8 mouse cellular contexts compared by ENCODE assay signal in genomic region chr14:32492521-32492920, GRCm38 (mm10). TPM values are rescaled to one million over a fixed set of nuclear protein-coding genes. Genes with fewer than 3 reads are reported as not detected.
A peak's percentile ranks its signal among the peaks of the same experiment; 100 is the strongest.
DNase-seq lines count a peak whose midpoint lies in the region; ATAC-seq lines count a peak whose summit lies in the region.
"Had no signal": no experiment of that assay in that cellular context is flagged by ENCODE, and none has a peak within 500 bp of the region (broad histone marks: within the 10 kb centered on the region; RNA-seq: fewer than 3 reads in every experiment).

No protein-coding gene starts in this region.

- no peak for ATAC-seq in neural tube, embryonic 11.5 days (ENCODE audit: insufficient read depth, low FRiP score, low TSS enrichment)
- peak; percentile 65; the same call in 1 of the 2 replicates for ATAC-seq in common myeloid progenitor, adult 5-6 weeks (replicated peaks; ENCODE audit: low read depth, poor library complexity, severe bottlenecking)
- peak; percentile 65 for ATAC-seq in intestine, embryonic 15.5 days

- H3K27ac ChIP-seq in neural tube, embryonic 11.5 days (ENCODE audit: low read depth, low read length): no peak overlapping the region
- no peak overlapping the region for H3K27ac ChIP-seq in intestine, embryonic 15.5 days

- H3K4me3 ChIP-seq in neural tube, embryonic 11.5 days (ENCODE audit: low read depth, low read length): no peak overlapping the region
- H3K4me3 ChIP-seq in intestine, embryonic 15.5 days (replicated peaks): peak overlapping the region; percentile 9; the same call in 1 of the 2 replicates

- H3K4me1 ChIP-seq in neural tube, embryonic 11.5 days (ENCODE audit: control insufficient read depth, insufficient read depth, low read length): no peaks in the 10 kb centered on the region
- H3K4me1 ChIP-seq in intestine, embryonic 15.5 days (replicated peaks): no peaks in the 10 kb centered on the region

- no peak overlapping the region for H3K4me2 ChIP-seq in neural tube, embryonic 11.5 days (ENCODE audit: low read depth)
- H3K4me2 ChIP-seq in intestine, embryonic 15.5 days (replicated peaks): peak overlapping the region; percentile 49

- no peaks in the 10 kb centered on the region for H3K9me3 ChIP-seq in neural tube, embryonic 11.5 days (ENCODE audit: control insufficient read depth, low read length)
- no peaks in the 10 kb centered on the region for H3K9me3 ChIP-seq in intestine, embryonic 15.5 days

- H3K27me3 ChIP-seq in neural tube, embryonic 11.5 days (ENCODE audit: control insufficient read depth, insufficient read depth, low read length): no peaks in the 10 kb centered on the region
- peaks cover 4% of the 10 kb centered on the region for H3K27me3 ChIP-seq in intestine, embryonic 15.5 days (replicated peaks)

- DNase-seq in neural tube, embryonic 11.5 days (ENCODE audit: low spot score): peak; percentile 28
- no peak for DNase-seq in neural tube, embryonic 10.5 days (ENCODE audit: extremely low spot score, low spot score)
- DNase-seq in naive thymus-derived CD4-positive, alpha-beta T cell, adult 2 months (ENCODE audit: low read depth): peak; percentile 34
- DNase-seq in thymus, postnatal 4 days: no peak
- DNase-seq in layer of hippocampus, postnatal 14 days (ENCODE audit: low spot score in 2 of 2): no peak

- WGBS in neural tube, embryonic 11.5 days: 29% methylated on average over 13 of the region's 13 CpGs
- 13% methylated on average over 13 of the region's 13 CpGs for WGBS in intestine, embryonic 15.5 days

- H3K36me3 ChIP-seq in neural tube, embryonic 11.5 days (ENCODE audit: control insufficient read depth, insufficient read depth, low read length): no peaks in the 10 kb centered on the region
- no peaks in the 10 kb centered on the region for H3K36me3 ChIP-seq in intestine, embryonic 15.5 days

- no peak overlapping the region; the same call in 1 of the 2 replicates for H3K9ac ChIP-seq in neural tube, embryonic 11.5 days (ENCODE audit: low read length)
- H3K9ac ChIP-seq in intestine, embryonic 15.5 days: no peak overlapping the region

RNA-seq across cellular contexts. Expression of gene Ercc6, which starts 20.8 kb away (rescaled TPM):
- polyA plus RNA-seq in neural tube, embryonic 11.5 days (2014; fragmentation: Nextera tagmentation; extraction: Ambion mirVana): 24.2 and 25.7 TPM in 2 replicates
- total RNA-seq in common myeloid progenitor, adult 5-6 weeks (2017): 20.4 and 24.4 TPM in 2 replicates
- 15.9 and 16.5 TPM in 2 replicates for polyA plus RNA-seq in intestine, embryonic 15.5 days (2015; fragmentation: Nextera tagmentation; extraction: Ambion mirVana)
- total RNA-seq in layer of hippocampus, postnatal 14 days (2021): 10 to 100 TPM; 18.9 to 20.5 TPM

RNA-seq across cellular contexts. Expression of gene Chat, which starts 26.7 kb away (rescaled TPM):
- 2.6 and 4.2 TPM in 2 replicates for polyA plus RNA-seq in neural tube, embryonic 11.5 days (2014; fragmentation: Nextera tagmentation; extraction: Ambion mirVana)
- total RNA-seq in common myeloid progenitor, adult 5-6 weeks (2017): not detected in 2 replicates
- polyA plus RNA-seq in intestine, embryonic 15.5 days (2015; fragmentation: Nextera tagmentation; extraction: Ambion mirVana): 0.89 and 1.4 TPM in 2 replicates
- under 1 TPM in 1 of 2 experiments, not detected in 1; 0.12 TPM for total RNA-seq in layer of hippocampus, postnatal 14 days (2021)
- total RNA-seq: layer of hippocampus, adult 18-20 months had no signal

RNA-seq across cellular contexts. Expression of gene Slc18a3, which starts 27.9 kb away (rescaled TPM):
- 20.3 and 27.9 TPM in 2 replicates for polyA plus RNA-seq in neural tube, embryonic 11.5 days (2014; fragmentation: Nextera tagmentation; extraction: Ambion mirVana)
- not detected in 2 replicates for total RNA-seq in common myeloid progenitor, adult 5-6 weeks (2017)
- polyA plus RNA-seq in intestine, embryonic 15.5 days (2015; fragmentation: Nextera tagmentation; extraction: Ambion mirVana): 8.4 TPM in 2 replicates
- under 1 TPM in 1 of 2 experiments, not detected in 1; 0.21 TPM for total RNA-seq in layer of hippocampus, postnatal 14 days (2021)
- total RNA-seq: layer of hippocampus, adult 18-20 months had no signal

Comparison
In these comparisons a context has a peak if more than half of its experiments do, and no peak if none do; other contexts are left out.
1. DNase-seq: peak in neural tube, embryonic 11.5 days (single experiment) and naive thymus-derived CD4-positive, alpha-beta T cell, adult 2 months (single experiment); none in neural tube, embryonic 10.5 days (single experiment), thymus, postnatal 4 days (single experiment) and layer of hippocampus, postnatal 14 days (0 of 2).